In the genomic region with DNA sequence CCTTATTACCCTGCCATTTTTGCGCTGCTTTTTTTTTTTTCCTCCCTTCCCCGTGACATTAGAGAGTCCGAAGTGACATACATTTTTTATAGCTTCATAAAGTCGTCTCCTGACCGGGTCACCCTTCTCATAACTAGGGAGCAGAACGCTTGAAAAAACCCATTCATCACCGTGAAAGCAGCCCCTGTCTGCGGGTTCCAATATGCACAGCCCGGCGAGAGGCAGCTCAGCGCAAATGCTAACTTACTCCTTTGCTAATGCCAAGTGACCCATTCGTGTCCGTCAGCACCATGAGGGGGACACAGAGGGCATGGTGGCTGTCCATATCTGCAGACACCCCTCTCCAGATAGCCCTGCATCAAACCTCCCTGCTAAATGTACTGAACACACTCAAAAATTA, we compare ENCODE assay signal across 13 mouse cellular contexts.
DNase-seq lines count a peak whose midpoint lies in the region; ATAC-seq lines count a peak whose summit lies in the region.
"Had no signal": no experiment of that assay in that cellular context is flagged by ENCODE, and none has a peak within 500 bp of the region (broad histone marks: within the 10 kb centered on the region; RNA-seq: fewer than 3 reads in every experiment).

No protein-coding gene starts in this region.

- ATAC-seq in intestine, embryonic 14.5 days (replicated peaks; ENCODE audit: low FRiP score, low TSS enrichment, low read depth), result no peak
- no peak for ATAC-seq in intestine, embryonic 15.5 days
- ATAC-seq in hindbrain, embryonic 13.5 days (ENCODE audit: low FRiP score), result peak; percentile 69
- no peak; the same call in 1 of the 2 replicates for ATAC-seq in midbrain, embryonic 14.5 days (ENCODE audit: low FRiP score, low TSS enrichment)

- H3K4me1 ChIP-seq in intestine, embryonic 14.5 days (replicated peaks; ENCODE audit: control insufficient read depth, insufficient read depth, low read length), result no peaks in the 10 kb centered on the region
- no peaks in the 10 kb centered on the region for H3K4me1 ChIP-seq in intestine, embryonic 15.5 days (replicated peaks)
- H3K4me1 ChIP-seq in hindbrain, embryonic 13.5 days (replicated peaks), result peaks cover 7% of the 10 kb centered on the region
- no peaks in the 10 kb centered on the region for H3K4me1 ChIP-seq in midbrain, embryonic 14.5 days (ENCODE audit: control insufficient read depth, insufficient read depth, low read length)
- H3K4me1 ChIP-seq: heart, embryonic 15.5 days; liver, embryonic 13.5 days had no signal

- no peak for DNase-seq in intestine, embryonic 14.5 days (ENCODE audit: low spot score)
- DNase-seq in embryo, embryonic 10.5 days (ENCODE audit: low spot score), result peak; percentile 38
- peak; percentile 48 for DNase-seq in midbrain, embryonic 14.5 days
- DNase-seq in urinary bladder, postnatal 14 days (ENCODE audit: low spot score), result no peak
- no peak for DNase-seq in right cerebral cortex, postnatal 14 days
- no peak for DNase-seq in cerebellum, adult 9-11 months
- DNase-seq: adrenal gland, postnatal 10 days; cerebellum, adult 8-10 months; liver, embryonic 13.5 days had no signal

- peak overlapping the region; percentile 3; the same call in 1 of the 2 replicates for H3K4me2 ChIP-seq in intestine, embryonic 14.5 days (ENCODE audit: low read length)
- H3K4me2 ChIP-seq in intestine, embryonic 15.5 days (replicated peaks), result no peak overlapping the region
- H3K4me2 ChIP-seq in hindbrain, embryonic 13.5 days, result peak overlapping the region; percentile 47
- peak overlapping the region; percentile 18 for H3K4me2 ChIP-seq in midbrain, embryonic 14.5 days (ENCODE audit: low read length)
- H3K4me2 ChIP-seq: heart, embryonic 15.5 days; liver, embryonic 13.5 days had no signal

- no peak overlapping the region for H3K4me3 ChIP-seq in intestine, embryonic 14.5 days (ENCODE audit: low read depth, low read length)
- H3K4me3 ChIP-seq in intestine, embryonic 15.5 days (replicated peaks), result no peak overlapping the region
- peak overlapping the region; percentile 31 for H3K4me3 ChIP-seq in hindbrain, embryonic 13.5 days
- 0 out of 2 replicates have a peak overlapping the region, but pooled peaks have one; percentile 9 for H3K4me3 ChIP-seq in midbrain, embryonic 14.5 days (replicated peaks; ENCODE audit: low read depth, low read length)
- H3K4me3 ChIP-seq: heart, embryonic 15.5 days; liver, embryonic 13.5 days had no signal

- no peaks in the 10 kb centered on the region for H3K36me3 ChIP-seq in intestine, embryonic 14.5 days (ENCODE audit: control insufficient read depth, insufficient read depth, low read length)
- H3K36me3 ChIP-seq in intestine, embryonic 15.5 days, result no peaks in the 10 kb centered on the region
- no peaks in the 10 kb centered on the region for H3K36me3 ChIP-seq in hindbrain, embryonic 13.5 days
- no peaks in the 10 kb centered on the region for H3K36me3 ChIP-seq in midbrain, embryonic 14.5 days (ENCODE audit: control insufficient read depth, insufficient read depth, low read length)
- H3K36me3 ChIP-seq: heart, embryonic 15.5 days; liver, embryonic 13.5 days had no signal

- no peaks in the 10 kb centered on the region for H3K27me3 ChIP-seq in intestine, embryonic 14.5 days (replicated peaks; ENCODE audit: control insufficient read depth, insufficient read depth, low read length)
- no peaks in the 10 kb centered on the region for H3K27me3 ChIP-seq in intestine, embryonic 15.5 days (replicated peaks)
- H3K27me3 ChIP-seq in hindbrain, embryonic 13.5 days, result no peaks in the 10 kb centered on the region
- H3K27me3 ChIP-seq in midbrain, embryonic 14.5 days (ENCODE audit: control insufficient read depth, insufficient read depth, low read length), result no peaks in the 10 kb centered on the region
- H3K27me3 ChIP-seq: heart, embryonic 15.5 days; liver, embryonic 13.5 days had no signal

- no peak overlapping the region for H3K27ac ChIP-seq in intestine, embryonic 14.5 days (ENCODE audit: low read depth)
- H3K27ac ChIP-seq in intestine, embryonic 15.5 days, result no peak overlapping the region
- H3K27ac ChIP-seq in hindbrain, embryonic 13.5 days, result 0 out of 2 replicates have a peak overlapping the region, but pooled peaks have one; percentile 12
- H3K27ac ChIP-seq in midbrain, embryonic 14.5 days (replicated peaks; ENCODE audit: low read depth, low read length), result 0 out of 2 replicates have a peak overlapping the region, but pooled peaks have one; percentile 41
- H3K27ac ChIP-seq: heart, embryonic 15.5 days; liver, embryonic 13.5 days; stomach, postnatal 0 days had no signal

- H3K9ac ChIP-seq in intestine, embryonic 14.5 days (ENCODE audit: low read length), result no peak overlapping the region
- H3K9ac ChIP-seq in intestine, embryonic 15.5 days, result no peak overlapping the region
- peak overlapping the region; percentile 46; the same call in 1 of the 2 replicates for H3K9ac ChIP-seq in hindbrain, embryonic 13.5 days
- H3K9ac ChIP-seq in midbrain, embryonic 14.5 days (replicated peaks; ENCODE audit: low read length), result no peak overlapping the region; the same call in 1 of the 2 replicates
- H3K9ac ChIP-seq: heart, embryonic 15.5 days; liver, embryonic 13.5 days had no signal

- WGBS in intestine, embryonic 14.5 days, result 61% methylated on average over 13 of the region's 13 CpGs
- 52% methylated on average over 13 of the region's 13 CpGs for WGBS in intestine, embryonic 15.5 days
- WGBS in hindbrain, embryonic 13.5 days, result 19% methylated on average over 13 of the region's 13 CpGs
- WGBS in midbrain, embryonic 14.5 days, result 31% methylated on average over 13 of the region's 13 CpGs

- no peaks in the 10 kb centered on the region for H3K9me3 ChIP-seq in intestine, embryonic 14.5 days (ENCODE audit: control insufficient read depth, low read length)
- H3K9me3 ChIP-seq in intestine, embryonic 15.5 days, result no peaks in the 10 kb centered on the region
- no peaks in the 10 kb centered on the region for H3K9me3 ChIP-seq in hindbrain, embryonic 13.5 days
- H3K9me3 ChIP-seq in midbrain, embryonic 14.5 days (ENCODE audit: control insufficient read depth, low read length), result no peaks in the 10 kb centered on the region
- H3K9me3 ChIP-seq: heart, embryonic 15.5 days; liver, embryonic 13.5 days had no signal

Comparison
In these comparisons a context has a peak if more than half of its experiments do, and no peak if none do; other contexts are left out.
1. DNase-seq: peak in embryo, embryonic 10.5 days (single experiment) and midbrain, embryonic 14.5 days (single experiment); none in intestine, embryonic 14.5 days (single experiment), urinary bladder, postnatal 14 days (single experiment), right cerebral cortex, postnatal 14 days (single experiment) and cerebellum, adult 9-11 months (single experiment).
2. H3K27ac ChIP-seq: peak in hindbrain, embryonic 13.5 days (single experiment) and midbrain, embryonic 14.5 days (single experiment); none in intestine, embryonic 14.5 days (single experiment) and intestine, embryonic 15.5 days (single experiment).
3. H3K4me3 ChIP-seq: peak in hindbrain, embryonic 13.5 days (single experiment) and midbrain, embryonic 14.5 days (single experiment); none in intestine, embryonic 14.5 days (single experiment) and intestine, embryonic 15.5 days (single experiment).